Mouse (Mus musculus) liver, embryonic 13.5 days (tissue): ENCODE results near the gene Zswim4. TPM values are rescaled to one million over a fixed set of nuclear protein-coding genes. Genes with fewer than 3 reads are reported as not detected.
A peak's percentile ranks its signal among the peaks of the same experiment; 100 is the strongest.

ENCODE experiments used
- ATAC-seq: fragments of 200-750 bp; cut with Nextera tagmentation; 2 replicates; pipeline ENCODE4 v1.8.0; 2017; ENCODE audit warnings: low read depth, mild to moderate bottlenecking, moderate number of reproducible peaks, moderate library complexity
- DNase-seq: peaks from one replicate; pipeline ENCODE4 v3.0.0; 2022
- H3K27ac ChIP-seq: fragments of 300-500 bp; sonication (generic); 2 replicates; pipeline ENCODE4 v1.5.1; 2015; ENCODE audit warnings: moderate library complexity, mild to moderate bottlenecking, inconsistent platforms
- H3K27me3 ChIP-seq: fragments of 300-500 bp; sonication (generic); 2 replicates; pipeline ENCODE4 v1.6.1; 2015; ENCODE audit warnings: mild to moderate bottlenecking, inconsistent platforms
- H3K36me3 ChIP-seq: fragments of 300-500 bp; sonication (generic); 2 replicates; pipeline ENCODE4 v1.6.1; 2015; ENCODE audit warnings: mild to moderate bottlenecking, inconsistent platforms
- H3K4me1 ChIP-seq: fragments of 300-500 bp; sonication (generic); replicated peaks from 2 replicates; pipeline ENCODE4 v1.6.1; 2015; ENCODE audit warnings: inconsistent platforms
- H3K4me2 ChIP-seq: fragments of 300-500 bp; sonication (generic); 2 replicates; pipeline ENCODE4 v1.6.1; 2015; ENCODE audit warnings: inconsistent platforms, mild to moderate bottlenecking, moderate library complexity
- H3K4me3 ChIP-seq: fragments of 300-500 bp; sonication (generic); replicated peaks from 2 replicates; pipeline ENCODE4 v1.5.1; 2015; ENCODE audit warnings: mild to moderate bottlenecking, inconsistent platforms
- H3K9ac ChIP-seq: fragments of 300-500 bp; sonication (generic); 2 replicates; pipeline ENCODE4 v1.6.1; 2015; ENCODE audit warnings: mild to moderate bottlenecking, inconsistent platforms
- H3K9me3 ChIP-seq: fragments of 300-500 bp; sonication (generic); replicated peaks from 2 replicates; pipeline ENCODE4 v1.6.1; 2016; ENCODE audit warnings: inconsistent platforms
- WGBS: fragments of 180-500 bp; shearing (Covaris S2); methylation state at CpG from one replicate; pipeline ENCODE4 v1.1.7; 2015; ENCODE audit not compliant: insufficient replicate concordance; 5-methylcytosine and 5-hydroxymethylcytosine counted together
- polyA plus RNA-seq: library from polyadenylated mRNA; unstranded; fragments of >200 nt; fragmentation: Nextera tagmentation; extraction: Ambion mirVana; gene quantifications from 2 replicates; pipeline ENCODE4 v1.2.1, GENCODE M21; 2015

The Zswim4 gene
- polyA plus RNA-seq, 1 experiment from 2014 or later: 2.1 TPM

- peak; percentile 80 for ATAC-seq
- peak; percentile 89 for DNase-seq
- H3K27me3 ChIP-seq: peaks cover 39% of the 10 kb centered on the region
- H3K4me2 ChIP-seq: peak overlapping the region; percentile 72
- no peaks in the 10 kb centered on the region for H3K36me3 ChIP-seq
- no peaks in the 10 kb centered on the region for H3K9me3 ChIP-seq
- peaks cover 66% of the 10 kb centered on the region for H3K4me1 ChIP-seq
- H3K9ac ChIP-seq: peak overlapping the region; percentile 53
- peak overlapping the region; percentile 58 for H3K4me3 ChIP-seq
- H3K27ac ChIP-seq: peak overlapping the region; percentile 82
- 3% methylated on average over 30 of the region's 30 CpGs for WGBS
Observed at GRCm38 (mm10) chr8:84197922-84198774, 38.7 kb downstream of the Zswim4 start.

- ATAC-seq (no peak), DNase-seq (peak; percentile 61)
- Histone ChIP-seq H3K9me3 (no peaks in the 10 kb centered on the region), H3K4me1 (peaks cover 66% of the 10 kb centered on the region), H3K36me3 (no peaks in the 10 kb centered on the region), H3K4me2 (peak overlapping the region; percentile 72), H3K27ac (peak overlapping the region; percentile 82), H3K4me3 (peak overlapping the region; percentile 58), H3K9ac (peak overlapping the region; percentile 53), H3K27me3 (peaks cover 36% of the 10 kb centered on the region)
- 5% methylated on average over 43 of the region's 43 CpGs for WGBS
Observed at GRCm38 (mm10) chr8:84197141-84197921, 39.5 kb downstream of the Zswim4 start.

- DNase-seq (no peak), ATAC-seq (no peak)
- Histone ChIP-seq H3K27ac (no peak overlapping the region), H3K4me2 (no peak overlapping the region), H3K4me1 (peaks cover 53% of the 10 kb centered on the region), H3K9me3 (no peaks in the 10 kb centered on the region), H3K9ac (no peak overlapping the region), H3K27me3 (peaks cover 9% of the 10 kb centered on the region), H3K36me3 (no peaks in the 10 kb centered on the region), H3K4me3 (no peak overlapping the region)
- 68% methylated on average over 3 of the region's 3 CpGs for WGBS
Observed at GRCm38 (mm10) chr8:84194224-84194743, 42.6 kb downstream of the Zswim4 start.

GRCm38 (mm10) chr8:84193566-84193965 lies 43.3 kb downstream of the Zswim4 start:
- 59% methylated on average over 5 of the region's 5 CpGs for WGBS
- Histone ChIP-seq H3K9me3 (no peaks in the 10 kb centered on the region), H3K4me3 (no peak overlapping the region), H3K9ac (no peak overlapping the region), H3K4me1 (peaks cover 49% of the 10 kb centered on the region), H3K27me3 (peaks cover 9% of the 10 kb centered on the region), H3K4me2 (no peak overlapping the region), H3K36me3 (no peaks in the 10 kb centered on the region), H3K27ac (no peak overlapping the region; the same call in 1 of the 2 replicates)
- no peak for ATAC-seq
- DNase-seq: no peak

GRCm38 (mm10) chr8:84193161-84193560 lies 43.7 kb downstream of the Zswim4 start:
- Histone ChIP-seq H3K4me2 (peak overlapping the region; percentile 74; the same call in 1 of the 2 replicates), H3K4me1 (peaks cover 47% of the 10 kb centered on the region), H3K27me3 (peaks cover 9% of the 10 kb centered on the region), H3K9me3 (no peaks in the 10 kb centered on the region), H3K9ac (no peak overlapping the region), H3K4me3 (no peak overlapping the region), H3K36me3 (no peaks in the 10 kb centered on the region), H3K27ac (no peak overlapping the region; the same call in 1 of the 2 replicates)
- no peak for DNase-seq
- whole genome bisulfite sequencing: 62% methylated on average over 4 of the region's 4 CpGs
- no peak for ATAC-seq

GRCm38 (mm10) chr8:84192555-84192954 lies 44.3 kb downstream of the Zswim4 start:
- Histone ChIP-seq H3K4me1 (peaks cover 45% of the 10 kb centered on the region), H3K27me3 (peaks cover 9% of the 10 kb centered on the region), H3K9me3 (no peaks in the 10 kb centered on the region), H3K9ac (peak overlapping the region; percentile 68), H3K4me3 (peak overlapping the region; percentile 52), H3K4me2 (peak overlapping the region; percentile 74), H3K36me3 (no peaks in the 10 kb centered on the region), H3K27ac (peak overlapping the region; percentile 86)
- ATAC-seq (peak; percentile 75), DNase-seq (peak; percentile 76)
- 4% methylated on average over 33 of the region's 33 CpGs for WGBS

- Histone ChIP-seq H3K27ac (peak overlapping the region; percentile 86), H3K27me3 (peaks cover 9% of the 10 kb centered on the region), H3K36me3 (no peaks in the 10 kb centered on the region), H3K9me3 (no peaks in the 10 kb centered on the region), H3K4me2 (peak overlapping the region; percentile 74), H3K9ac (peak overlapping the region; percentile 68), H3K4me3 (peak overlapping the region; percentile 52), H3K4me1 (peaks cover 45% of the 10 kb centered on the region)
- ATAC-seq (peak; percentile 82), DNase-seq (peak; percentile 81)
- 23% methylated on average over 13 of the region's 13 CpGs for WGBS
Observed at GRCm38 (mm10) chr8:84192023-84192422, 44.8 kb downstream of the Zswim4 start.

GRCm38 (mm10) chr8:84190191-84190867 lies 46.5 kb downstream of the Zswim4 start:
- no peak for ATAC-seq
- peaks cover 10% of the 10 kb centered on the region for H3K27me3 ChIP-seq
- no peaks in the 10 kb centered on the region for H3K36me3 ChIP-seq
- no peak overlapping the region for H3K4me2 ChIP-seq
- 0 out of 2 replicates have a peak overlapping the region, but pooled peaks have one; percentile 47 for H3K27ac ChIP-seq
- WGBS: 86% methylated on average over 7 of the region's 7 CpGs
- H3K9ac ChIP-seq: no peak overlapping the region
- no peak overlapping the region for H3K4me3 ChIP-seq
- peaks cover 50% of the 10 kb centered on the region for H3K4me1 ChIP-seq
- no peak for DNase-seq
- H3K9me3 ChIP-seq: no peaks in the 10 kb centered on the region

- Histone ChIP-seq H3K4me2 (no peak overlapping the region), H3K4me1 (peaks cover 51% of the 10 kb centered on the region), H3K9ac (no peak overlapping the region), H3K9me3 (no peaks in the 10 kb centered on the region), H3K27ac (no peak overlapping the region), H3K36me3 (no peaks in the 10 kb centered on the region), H3K27me3 (peaks cover 17% of the 10 kb centered on the region), H3K4me3 (no peak overlapping the region)
- DNase-seq (no peak), ATAC-seq (no peak)
- WGBS: 55% methylated on average over 4 of the region's 4 CpGs
Observed at GRCm38 (mm10) chr8:84189603-84190002, 47.3 kb downstream of the Zswim4 start.

GRCm38 (mm10) chr8:84188671-84189070 lies 48.2 kb downstream of the Zswim4 start:
- H3K4me3 ChIP-seq: no peak overlapping the region
- no peaks in the 10 kb centered on the region for H3K9me3 ChIP-seq
- peaks cover 27% of the 10 kb centered on the region for H3K27me3 ChIP-seq
- ATAC-seq (no peak), DNase-seq (no peak)
- H3K36me3 ChIP-seq: no peaks in the 10 kb centered on the region
- peaks cover 59% of the 10 kb centered on the region for H3K4me1 ChIP-seq
- H3K27ac ChIP-seq: no peak overlapping the region
- WGBS: 76% methylated on average over 10 of the region's 10 CpGs
- H3K9ac ChIP-seq: no peak overlapping the region
- H3K4me2 ChIP-seq: no peak overlapping the region
